Mouse (Mus musculus) cerebellum, postnatal 14 days (tissue): ENCODE data around the gene Cse1l.
A peak's percentile ranks its signal among the peaks of the same experiment; 100 is the strongest.

ENCODE experiments used
- DNase-seq, 2 experiments: peaks; one replicate each; pipeline ENCODE4 v3.0.0; 2021; ENCODE audit warnings: mixed read lengths in 2 of 2

Gene Cse1l

GRCm38 (mm10) chr2:166977490-166977889 lies 71.7 kb downstream of the Cse1l start:
- no peak for DNase-seq

GRCm38 (mm10) chr2:166980161-166980560 lies 74.3 kb downstream of the Cse1l start:
- DNase-seq, result no peak

GRCm38 (mm10) chr2:166983351-166983894 lies 77.6 kb downstream of the Cse1l start:
- DNase-seq, result no peak

- no peak for DNase-seq
Observed at GRCm38 (mm10) chr2:166990861-166991260, 85.0 kb downstream of the Cse1l start.

DNA sequence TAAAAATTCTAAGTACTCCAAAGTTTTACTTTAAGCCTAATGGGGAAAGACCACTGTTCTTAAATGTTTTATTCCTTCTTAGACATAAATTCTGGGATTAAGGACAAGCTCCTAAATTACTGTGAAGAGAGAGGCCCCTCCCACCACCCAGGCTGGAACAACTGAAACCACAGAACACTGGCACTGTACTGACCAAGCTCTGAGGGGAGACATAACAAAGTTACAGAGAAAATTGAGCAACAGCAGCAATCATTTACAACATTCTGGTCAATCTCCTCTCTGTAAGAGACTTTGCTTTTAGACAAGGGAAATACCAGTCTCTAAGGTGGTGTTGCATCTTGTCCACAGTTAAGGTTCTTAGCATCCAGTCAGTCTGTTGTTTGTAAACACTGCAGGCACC lies 86.1 kb downstream of the Cse1l start:
- no peak for DNase-seq

GRCm38 (mm10) chr2:166995021-166995795 lies 89.4 kb downstream of the Cse1l start:
- peak; percentile 55 to 63 for DNase-seq
